Mouse (Mus musculus) embryonic facial prominence, embryonic 14.5 days (tissue): ENCODE results near the gene Olfr923. TPM values are rescaled to one million over a fixed set of nuclear protein-coding genes. Genes with fewer than 3 reads are reported as not detected.

ENCODE experiments used
- ATAC-seq: fragments of 200-750 bp; cut with Nextera tagmentation; 2 replicates; pipeline ENCODE4 v1.8.0; 2017; ENCODE audit warnings: low read depth, moderate number of reproducible peaks, moderate TSS enrichment
- DNase-seq: peaks from one replicate; pipeline ENCODE4 v3.0.0-alpha.2; 2015; ENCODE audit warnings: low spot score
- H3K27ac ChIP-seq: fragments of 300-500 bp; sonication (generic); replicated peaks from 2 replicates; pipeline ENCODE4 v1.5.1; 2014; ENCODE audit warnings: low read depth, mild to moderate bottlenecking, low read length, moderate library complexity
- H3K27me3 ChIP-seq: fragments of 300-500 bp; sonication (generic); replicated peaks from 2 replicates; pipeline ENCODE4 v1.6.1; 2014; ENCODE audit warnings: low read length; ENCODE audit not compliant: control insufficient read depth, insufficient read depth
- H3K36me3 ChIP-seq: fragments of 300-500 bp; sonication (generic); 2 replicates; pipeline ENCODE4 v1.6.1; 2014; ENCODE audit warnings: low read length, mixed read lengths; ENCODE audit not compliant: control insufficient read depth, insufficient read depth
- H3K4me1 ChIP-seq: fragments of 300-500 bp; sonication (generic); 2 replicates; pipeline ENCODE4 v1.6.1; 2014; ENCODE audit warnings: antibody characterized with exemption, low read length; ENCODE audit not compliant: control insufficient read depth, insufficient read depth
- H3K4me2 ChIP-seq: fragments of 300-500 bp; sonication (generic); 2 replicates; pipeline ENCODE4 v1.6.1; 2014; ENCODE audit warnings: low read depth, mild to moderate bottlenecking, low read length, moderate library complexity, mixed read lengths
- H3K4me3 ChIP-seq: fragments of 300-500 bp; sonication (generic); 2 replicates; pipeline ENCODE4 v1.5.1; 2014; ENCODE audit warnings: low read depth, mild to moderate bottlenecking, low read length
- H3K9ac ChIP-seq: fragments of 300-500 bp; sonication (generic); 2 replicates; pipeline ENCODE4 v1.6.1; 2014; ENCODE audit warnings: low read depth, mild to moderate bottlenecking, low read length, moderate library complexity, mixed read lengths
- H3K9me3 ChIP-seq: fragments of 300-500 bp; sonication (generic); 2 replicates; pipeline ENCODE4 v1.6.1; 2016; ENCODE audit warnings: low read length; ENCODE audit not compliant: control insufficient read depth
- WGBS: fragments of 180-500 bp; shearing (Covaris S2); extraction: QIAGEN DNeasy Blood & Tissue Kit; methylation state at CpG from one replicate; pipeline ENCODE4 v1.1.7; 2014; 5-methylcytosine and 5-hydroxymethylcytosine counted together
- polyA plus RNA-seq: library from polyadenylated mRNA; unstranded; fragments of >200 nt; fragmentation: Nextera tagmentation; extraction: Ambion mirVana; gene quantifications from 2 replicates; pipeline ENCODE4 v1.2.1, GENCODE M21; 2014

Gene Olfr923
- polyA plus RNA-seq, 1 experiment from 2014 or later, result 0.13 TPM

DNA sequence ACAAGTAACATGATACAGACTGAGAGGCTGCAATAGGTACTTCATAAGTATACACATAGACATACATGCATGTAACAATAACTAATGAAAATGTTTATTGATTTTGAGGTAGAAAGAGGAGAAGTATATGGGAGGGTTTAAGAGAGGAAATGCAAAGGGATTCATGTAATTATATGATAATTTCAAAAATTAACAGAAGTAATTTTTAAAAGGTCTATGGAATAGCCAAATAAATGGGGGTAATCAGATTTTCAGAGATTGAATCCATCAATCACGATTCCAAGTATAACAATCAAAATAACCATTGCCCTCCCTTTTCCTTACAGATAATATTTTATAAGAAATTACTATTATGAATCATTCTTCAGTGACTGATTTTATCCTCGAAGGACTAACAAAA lies 50.5 kb downstream of the Olfr923 start, which contains the start of gene Olfr926:
TSS of gene Olfr926 (plus strand) at position 301 of the 400 bp plus-strand sequence.
- ATAC-seq (no peak), DNase-seq (no peak)

More for the DNA sequence above, 50.5 kb downstream of the Olfr923 start, which contains the start of gene Olfr926:
- no peak within 1 kb of the TSS for H3K4me3 ChIP-seq
- H3K9me3 ChIP-seq, result 0 out of 2 replicates have a peak, but pooled peaks cover 4% of the 10 kb centered on the region
- no peak within 1 kb of the TSS for H3K4me2 ChIP-seq
- H3K27ac ChIP-seq, result no peak within 1 kb of the TSS
- H3K36me3 ChIP-seq, result no peaks in the 10 kb centered on the region
- no peak within 1 kb of the TSS for H3K9ac ChIP-seq
- 86% methylated on average over 2 of the region's 2 CpGs for WGBS
- H3K4me1 ChIP-seq, result no peaks in the 10 kb centered on the region
- H3K27me3 ChIP-seq, result no peaks in the 10 kb centered on the region

Other genes with a start within 250 kb of the Olfr923 start
- gene Olfr912, start 246.4 kb upstream of the Olfr923 start, polyA plus RNA-seq, result 0.04 TPM in 1 of 2 replicates, not detected in the other
- not detected in 2 replicates for gene Olfr913, start 233.8 kb upstream of the Olfr923 start, polyA plus RNA-seq
- not detected in 2 replicates for gene Olfr914, start 221.4 kb upstream of the Olfr923 start, polyA plus RNA-seq
- gene Olfr916, start 166.7 kb upstream of the Olfr923 start, polyA plus RNA-seq, result not detected in 2 replicates
- not detected in 2 replicates for gene Olfr917, start 160.7 kb upstream of the Olfr923 start, polyA plus RNA-seq
- not detected in 2 replicates for gene Olfr918, start 151.9 kb upstream of the Olfr923 start, polyA plus RNA-seq
- gene Olfr919, start 122.9 kb upstream of the Olfr923 start, polyA plus RNA-seq, result not detected in 2 replicates
- gene Vwa5a, start 108.3 kb upstream of the Olfr923 start, polyA plus RNA-seq, result 31.1 and 33.5 TPM in 2 replicates
- gene Olfr920, start 74.2 kb upstream of the Olfr923 start, polyA plus RNA-seq, result 0.04 TPM in 1 of 2 replicates, not detected in the other
- not detected in 2 replicates for gene Olfr921, start 53.5 kb upstream of the Olfr923 start, polyA plus RNA-seq
- gene Olfr922, start 11.9 kb upstream of the Olfr923 start, polyA plus RNA-seq, result not detected in 2 replicates
- gene Olfr924, start 17.9 kb downstream of the Olfr923 start, polyA plus RNA-seq, result not detected in 2 replicates
- not detected in 2 replicates for gene Olfr26, start 28.5 kb downstream of the Olfr923 start, polyA plus RNA-seq
- not detected in 2 replicates for gene Olfr926, start 50.6 kb downstream of the Olfr923 start, polyA plus RNA-seq
- gene Olfr930, start 103.3 kb downstream of the Olfr923 start, polyA plus RNA-seq, result 0.13 TPM in 1 of 2 replicates, not detected in the other
- 0.10 TPM in 1 of 2 replicates, not detected in the other for gene Olfr933, start 145.8 kb downstream of the Olfr923 start, polyA plus RNA-seq
- gene Olfr934, start 161.8 kb downstream of the Olfr923 start, polyA plus RNA-seq, result not detected in 2 replicates
- 0.10 TPM in 1 of 2 replicates, not detected in the other for gene Olfr935, start 173.1 kb downstream of the Olfr923 start, polyA plus RNA-seq
- 0.20 TPM in 1 of 2 replicates, not detected in the other for gene Olfr146, start 196.8 kb downstream of the Olfr923 start, polyA plus RNA-seq
- gene Olfr937, start 238.4 kb downstream of the Olfr923 start, polyA plus RNA-seq, result not detected in 2 replicates